Mouse (Mus musculus) cerebellum, adult 2 months (tissue): ENCODE measurements around the gene Nudt21.

Experiments
- CTCF ChIP-seq: fragments of 200-500 bp; IDR thresholded peaks from 2 replicates; pipeline ENCODE4 v1.5.1; 2011; ENCODE audit warnings: low read depth, mild to moderate bottlenecking, control low read depth, low read length, moderate library complexity, borderline replicate concordance; ENCODE audit not compliant: insufficient read depth
- POLR2A ChIP-seq: fragments of 200-500 bp; IDR thresholded peaks from 2 replicates; pipeline ENCODE4 v1.6.1; 2011; ENCODE audit warnings: low read length, control low read depth, borderline replicate concordance; ENCODE audit not compliant: insufficient read depth

- no peak for TF ChIP-seq CTCF
- TF ChIP-seq POLR2A = no peak
These were observed 37.9 kb downstream of the Nudt21 start for GRCm38 (mm10) chr8:93998961-93999360.
